Mouse (Mus musculus) olfactory bulb, adult 2 months (tissue): ENCODE data around the gene Hspb6. TPM values are rescaled to one million over a fixed set of nuclear protein-coding genes. Genes with fewer than 3 reads are reported as not detected.

ENCODE experiments used
- H3K27ac ChIP-seq: fragments of 200-500 bp; 2 replicates; pipeline ENCODE4 v1.5.1; 2012; ENCODE audit warnings: low read depth, low read length; ENCODE audit not compliant: insufficient read depth
- H3K4me1 ChIP-seq: fragments of 200-500 bp; 2 replicates; pipeline ENCODE4 v1.6.1; 2012; ENCODE audit warnings: low read length; ENCODE audit not compliant: control insufficient read depth, insufficient read depth
- H3K4me3 ChIP-seq: fragments of 200-500 bp; 2 replicates; pipeline ENCODE4 v1.5.1; 2012; ENCODE audit warnings: mild to moderate bottlenecking, low read depth, low read length, moderate library complexity; ENCODE audit not compliant: insufficient read depth
- CTCF ChIP-seq: fragments of 200-500 bp; IDR thresholded peaks from 2 replicates; pipeline ENCODE4 v1.5.1; 2012; ENCODE audit warnings: low read depth, mild to moderate bottlenecking, low read length, moderate library complexity; ENCODE audit not compliant: insufficient read depth
- POLR2A ChIP-seq: fragments of 200-500 bp; IDR thresholded peaks from 2 replicates; pipeline ENCODE4 v1.6.1; 2012; ENCODE audit warnings: mild to moderate bottlenecking, low read depth, low read length, moderate library complexity; ENCODE audit not compliant: insufficient read depth
- WGBS: fragments of 180-500 bp; shearing (Covaris S2); methylation state at CpG from one replicate; pipeline ENCODE4 v1.1.7; 2018; 5-methylcytosine and 5-hydroxymethylcytosine counted together
- polyA plus RNA-seq: library from polyadenylated mRNA; stranded (reverse); fragments of >200 nt; gene quantifications from 2 replicates; pipeline ENCODE4 v1.2.4, GENCODE M21; 2012; ENCODE audit warnings: low replicate concordance; ENCODE audit not compliant: missing spikeins, insufficient read depth, insufficient read length

The Hspb6 gene
- polyA plus RNA-seq, 1 experiment: not detected

GRCm38 (mm10) chr7:30526399-30526798, 25.6 kb upstream of the Hspb6 start:
- TF ChIP-seq CTCF (no peak), POLR2A (no peak)
- Histone ChIP-seq H3K4me1 (peaks cover 41% of the 10 kb centered on the region), H3K27ac (no peak overlapping the region), H3K4me3 (no peak overlapping the region)
- 43% methylated on average over 17 of the region's 17 CpGs for WGBS

DNA sequence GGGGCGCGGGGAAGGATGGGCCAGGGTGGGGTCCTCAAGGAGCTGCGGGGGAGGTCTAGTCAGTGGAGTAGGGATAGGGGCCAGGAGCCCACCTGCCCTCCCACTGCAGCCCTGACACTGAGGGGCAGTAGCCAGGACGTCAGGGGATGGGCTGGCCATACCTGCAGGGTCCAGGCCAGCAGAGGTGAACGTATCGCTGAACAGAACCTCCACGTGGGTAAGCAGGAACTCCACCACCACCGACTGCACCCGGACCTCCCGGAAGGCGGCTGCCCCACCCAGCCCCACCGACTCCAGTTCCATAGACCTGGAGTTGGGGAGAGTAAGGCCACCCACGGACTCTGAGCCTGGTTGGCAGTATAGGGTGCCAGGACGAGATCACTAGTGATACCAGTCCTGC, 25.0 kb upstream of the Hspb6 start:
- H3K27ac ChIP-seq: no peak overlapping the region
- 80% methylated on average over 14 of the region's 14 CpGs for WGBS
- no peak overlapping the region for H3K4me3 ChIP-seq
- TF ChIP-seq POLR2A: no peak
- TF ChIP-seq CTCF: no peak
- peaks cover 47% of the 10 kb centered on the region for H3K4me1 ChIP-seq

DNA sequence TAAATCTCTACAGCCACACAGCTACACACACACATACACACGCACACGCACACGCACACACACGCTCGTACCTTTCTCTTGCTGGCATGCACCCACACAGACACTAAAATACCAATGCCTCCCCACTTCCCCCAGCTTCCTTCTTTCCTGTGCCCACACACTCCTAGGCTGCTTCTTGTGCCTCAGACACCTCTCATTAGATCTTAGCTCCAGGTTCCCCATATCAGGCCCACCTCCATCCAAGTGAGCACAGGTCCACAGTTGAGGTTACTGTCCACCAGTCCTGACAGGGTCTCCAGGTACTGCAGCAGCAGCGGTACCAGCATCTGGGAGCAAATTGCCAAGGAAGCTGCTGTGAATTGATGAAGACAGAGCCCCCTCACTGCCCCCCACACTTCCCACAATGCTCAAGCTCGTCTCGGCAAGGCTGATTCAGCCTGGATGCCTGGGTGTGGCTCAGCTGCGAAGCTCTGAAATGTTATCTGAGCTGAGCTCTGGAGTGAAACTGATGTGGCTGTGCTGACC, 20.6 kb upstream of the Hspb6 start:
- H3K4me3 ChIP-seq: peak overlapping the region; percentile 16; the same call in 1 of the 2 replicates
- H3K4me1 ChIP-seq: peaks cover 62% of the 10 kb centered on the region
- TF ChIP-seq CTCF (no peak), POLR2A (no peak)
- 55% methylated on average over 9 of the region's 9 CpGs for WGBS
- H3K27ac ChIP-seq: peak overlapping the region; percentile 66

- 22% methylated on average over 8 of the region's 8 CpGs for WGBS
- H3K4me3 ChIP-seq: peak overlapping the region; percentile 19
- peak overlapping the region; percentile 66 for H3K27ac ChIP-seq
- peaks cover 53% of the 10 kb centered on the region for H3K4me1 ChIP-seq
- no peak for TF ChIP-seq CTCF
- no peak for TF ChIP-seq POLR2A
Observed at GRCm38 (mm10) chr7:30532931-30533330, 19.0 kb upstream of the Hspb6 start.

- WGBS: 2% methylated on average over 26 of the region's 26 CpGs
Observed at GRCm38 (mm10) chr7:30533941-30534632, 17.9 kb upstream of the Hspb6 start.

DNA sequence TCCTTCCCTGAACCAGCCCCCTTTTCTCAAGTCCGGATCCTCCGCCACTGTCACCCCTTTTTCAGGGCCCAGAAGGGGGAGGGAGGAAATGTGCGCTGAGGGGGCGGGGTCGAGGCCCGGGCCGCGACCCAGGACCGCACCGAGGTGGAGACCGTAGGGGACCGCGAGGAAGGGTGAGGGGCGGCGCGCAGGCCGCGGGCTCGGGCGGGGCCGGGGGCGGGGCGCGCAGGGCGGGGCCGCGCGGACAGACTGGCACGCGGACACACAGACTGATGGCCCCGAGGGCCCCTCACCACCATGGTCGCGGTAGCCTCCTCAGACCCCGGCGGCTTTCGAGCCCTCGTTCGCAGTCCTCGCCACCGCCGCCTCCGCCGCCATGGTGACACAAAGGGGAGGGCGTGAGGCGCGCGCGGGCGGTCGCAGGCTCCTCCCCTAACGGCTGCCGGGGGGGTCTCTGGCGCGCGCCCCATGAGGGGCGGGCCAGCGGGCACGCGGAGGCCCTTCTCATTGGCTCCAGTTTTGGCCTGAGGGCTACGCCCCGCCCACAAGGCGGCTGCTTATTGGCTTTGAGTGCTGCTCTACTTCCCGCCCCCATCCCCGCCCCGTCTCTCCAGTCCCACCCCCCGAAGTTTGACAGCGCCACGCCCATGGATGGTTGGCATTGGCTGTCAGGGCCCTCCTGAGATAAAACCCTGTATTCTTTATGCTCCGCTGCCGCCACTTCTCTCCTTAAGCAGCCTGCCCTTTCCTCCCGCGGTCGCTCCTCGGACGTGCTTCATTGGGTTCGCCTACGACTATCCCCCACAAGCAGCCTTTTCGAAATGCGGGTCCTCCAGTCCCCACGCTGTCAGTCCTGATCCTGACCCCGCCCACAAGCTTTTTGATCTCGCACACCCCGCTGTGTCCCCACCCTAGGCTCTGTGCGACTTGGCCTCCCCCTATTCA, 17.1 kb upstream of the Hspb6 start, which contains the start of gene Arhgap33:
TSS of gene Arhgap33 (minus strand) at position 428 of the 945 bp plus-strand sequence.
- Histone ChIP-seq H3K4me1 (peaks cover 38% of the 10 kb centered on the region), H3K4me3 (peak within 1 kb of the TSS; percentile 95), H3K27ac (peak within 1 kb of the TSS; percentile 81)
- TF ChIP-seq CTCF (no peak), POLR2A (no peak)
- whole genome bisulfite sequencing: under 1% methylated on average over 84 of the region's 84 CpGs

More at GRCm38 (mm10) chr7:30533941-30534632, 17.9 kb upstream of the Hspb6 start:
- H3K4me1 ChIP-seq: peaks cover 43% of the 10 kb centered on the region
- peak overlapping the region; percentile 49 for H3K27ac ChIP-seq
- TF ChIP-seq POLR2A (no peak), CTCF (no peak)
- peak overlapping the region; percentile 95 for H3K4me3 ChIP-seq

- TF ChIP-seq POLR2A (no peak), CTCF (no peak)
Observed at GRCm38 (mm10) chr7:30540572-30540971, 11.4 kb upstream of the Hspb6 start.

DNA sequence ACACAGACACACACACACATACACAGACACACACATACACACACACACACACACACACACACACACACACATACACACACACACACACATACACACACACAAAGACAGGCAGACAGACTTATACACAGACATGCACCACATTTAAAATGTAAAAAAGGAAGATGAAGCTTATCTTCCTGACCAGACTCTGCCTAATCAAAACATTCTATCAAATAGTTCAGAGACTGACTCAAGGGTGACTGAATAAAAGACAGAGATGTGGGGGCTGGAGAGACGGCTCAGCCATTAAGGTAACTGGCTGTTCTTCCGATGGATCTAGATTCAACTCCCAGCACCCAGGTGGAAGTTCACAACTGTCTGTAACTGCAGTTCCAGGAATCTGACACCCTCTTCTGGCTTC, 7.7 kb upstream of the Hspb6 start:
- WGBS: 86% methylated on average over 2 of the region's 2 CpGs

More at GRCm38 (mm10) chr7:30540572-30540971, 11.4 kb upstream of the Hspb6 start:
- no peak overlapping the region for H3K4me3 ChIP-seq
- 92% methylated on average over 7 of the region's 7 CpGs for WGBS
- no peak overlapping the region for H3K27ac ChIP-seq
- peaks cover 1% of the 10 kb centered on the region; the same call in 1 of the 2 replicates for H3K4me1 ChIP-seq

DNA sequence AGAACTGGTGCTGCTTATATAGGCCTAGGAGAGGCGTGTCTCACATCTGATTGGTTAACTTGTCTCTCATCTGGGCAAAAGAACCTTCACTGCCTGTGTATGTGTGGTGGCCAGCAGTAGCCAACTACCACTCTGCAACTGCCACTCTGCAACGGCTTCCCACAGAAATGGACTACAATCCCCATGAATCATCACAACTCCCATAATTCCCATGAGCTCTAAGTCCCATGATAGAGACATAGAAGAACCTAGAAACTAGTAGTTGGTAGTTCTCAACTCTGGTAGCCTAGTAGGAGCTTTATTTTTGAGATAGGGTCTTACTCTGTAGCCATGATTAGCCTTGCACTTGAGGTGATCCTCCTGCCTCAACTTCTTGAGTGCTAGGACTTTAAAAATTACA, 2.1 kb upstream of the Hspb6 start:
- H3K27ac ChIP-seq: no peak overlapping the region
- TF ChIP-seq CTCF: no peak
- no peak for TF ChIP-seq POLR2A
- no peak overlapping the region for H3K4me3 ChIP-seq
- WGBS: 86% methylated on average over 2 of the region's 2 CpGs
- H3K4me1 ChIP-seq: peaks cover 13% of the 10 kb centered on the region

More for the DNA sequence above, 7.7 kb upstream of the Hspb6 start:
- H3K4me1 ChIP-seq: no peaks in the 10 kb centered on the region
- no peak overlapping the region for H3K27ac ChIP-seq
- no peak for TF ChIP-seq POLR2A
- no peak for TF ChIP-seq CTCF
- no peak overlapping the region for H3K4me3 ChIP-seq
